Mouse (Mus musculus) MEL (cell line): Measurements from ENCODE around the gene Ddx25. TPM values are rescaled to one million over a fixed set of nuclear protein-coding genes. Genes with fewer than 3 reads are reported as not detected.

ENCODE experiments used
- DNase-seq: peaks from one replicate; pipeline ENCODE4 v3.0.0; 2011; ENCODE audit warnings: low read depth, low spot score
- H3K27ac ChIP-seq: 2 replicates; pipeline ENCODE4 v1.5.1; 2012; ENCODE audit warnings: low read depth, mild to moderate bottlenecking, control low read depth, low read length, moderate library complexity; ENCODE audit not compliant: control insufficient read depth
- H3K27me3 ChIP-seq, 2 experiments: fragments of 150-350 bp in 1 of 2; sonication (generic) in 1 of 2; 2 replicates each; pipeline ENCODE4 v1.6.1; 2012; ENCODE audit warnings: low read length in 2 of 2, mild to moderate bottlenecking in 2 of 2, improper control_type of control experiment in 1 of 2, moderate library complexity in 1 of 2; ENCODE audit not compliant: insufficient read depth in 2 of 2, control insufficient read depth in 1 of 2
- H3K36me3 ChIP-seq, 2 experiments: 2 replicates each; pipeline ENCODE4 v1.6.1; 2012 to 2014; ENCODE audit warnings: low read length in 2 of 2, improper control_type of control experiment in 1 of 2, inconsistent platforms in 1 of 2, mild to moderate bottlenecking in 1 of 2; ENCODE audit not compliant: insufficient read depth in 2 of 2, control insufficient read depth in 1 of 2
- H3K4me1 ChIP-seq, 2 experiments: fragments of 150-350 bp in 1 of 2; sonication (generic) in 1 of 2; 2 replicates each; pipeline ENCODE4 v1.6.1; 2012; ENCODE audit warnings: low read length in 2 of 2, improper control_type of control experiment in 1 of 2, mild to moderate bottlenecking in 1 of 2; ENCODE audit not compliant: insufficient read depth in 2 of 2, control insufficient read depth in 1 of 2
- H3K4me3 ChIP-seq, 2 experiments: fragments of 150-350 bp in 1 of 2; sonication (generic) in 1 of 2; 2 replicates each; pipeline ENCODE4 v1.5.1; 2012; ENCODE audit warnings: low read depth in 2 of 2, low read length in 2 of 2, mild to moderate bottlenecking in 2 of 2, moderate library complexity in 2 of 2, control low read depth in 1 of 2, improper control_type of control experiment in 1 of 2; ENCODE audit not compliant: control insufficient read depth in 1 of 2, insufficient read depth in 1 of 2
- H3K79me2 ChIP-seq: 2 replicates; pipeline ENCODE4 v1.6.1; 2012; ENCODE audit warnings: mild to moderate bottlenecking, low read length, moderate library complexity; ENCODE audit not compliant: control insufficient read depth, poor library complexity, insufficient read depth
- H3K9ac ChIP-seq: 2 replicates; pipeline ENCODE4 v1.6.1; 2012; ENCODE audit warnings: low read depth, mild to moderate bottlenecking, control low read depth, low read length, moderate library complexity; ENCODE audit not compliant: control insufficient read depth, poor library complexity, severe bottlenecking
- H3K9me3 ChIP-seq: fragments of 150-350 bp; sonication (generic); replicated peaks from 2 replicates; pipeline ENCODE4 v1.6.1; 2012; ENCODE audit warnings: mild to moderate bottlenecking, low read length, improper control_type of control experiment, moderate library complexity; ENCODE audit not compliant: insufficient read depth
- CHD2 ChIP-seq: IDR thresholded peaks from 2 replicates; pipeline ENCODE4 v1.6.1; 2011; ENCODE audit warnings: low read length, improper control_type of control experiment
- CTCF ChIP-seq, 3 experiments: IDR thresholded peaks in 2 of 3; conservative IDR thresholded peaks in 1 of 3; 2 replicates each; pipeline ENCODE4 v1.5.1; 2011 to 2012; ENCODE audit warnings: low read length in 3 of 3, low read depth in 2 of 3, mild to moderate bottlenecking in 2 of 3, improper control_type of control experiment in 1 of 3, inconsistent platforms in 1 of 3, mixed read lengths in 1 of 3, moderate library complexity in 1 of 3; ENCODE audit not compliant: control insufficient read depth in 1 of 3, insufficient read depth in 1 of 3, poor library complexity in 1 of 3, severe bottlenecking in 1 of 3
- E2F4 ChIP-seq: IDR thresholded peaks from 2 replicates; pipeline ENCODE4 v1.6.1; 2011; ENCODE audit warnings: low read depth, low read length, improper control_type of control experiment, borderline replicate concordance
- EP300 ChIP-seq, 2 experiments: IDR thresholded peaks; 2 replicates each; pipeline ENCODE4 v1.6.1; 2011; ENCODE audit warnings: improper control_type of control experiment in 2 of 2, low read length in 2 of 2, low read depth in 1 of 2, mild to moderate bottlenecking in 1 of 2
- ETS1 ChIP-seq: IDR thresholded peaks from 2 replicates; pipeline ENCODE4 v1.6.1; 2012; ENCODE audit warnings: low read depth, mild to moderate bottlenecking, inconsistent platforms, low read length, improper control_type of control experiment, moderate library complexity
- GATA1 ChIP-seq: IDR thresholded peaks from 2 replicates; pipeline ENCODE4 v1.6.1; 2011; ENCODE audit warnings: low read depth, low read length, improper control_type of control experiment
- HCFC1 ChIP-seq: IDR thresholded peaks from 2 replicates; pipeline ENCODE4 v1.6.1; 2012; ENCODE audit warnings: low read depth, mild to moderate bottlenecking, inconsistent platforms, low read length, improper control_type of control experiment, moderate library complexity
- JUND ChIP-seq: IDR thresholded peaks from 2 replicates; pipeline ENCODE4 v1.6.1; 2011; ENCODE audit warnings: low read depth, mild to moderate bottlenecking, improper control_type of control experiment, low read length
- KAT2A ChIP-seq: conservative IDR thresholded peaks from 2 replicates; pipeline ENCODE4 v1.6.1; 2012; ENCODE audit warnings: low read depth, low read length, improper control_type of control experiment, inconsistent platforms
- MAFK ChIP-seq: IDR thresholded peaks from 2 replicates; pipeline ENCODE4 v1.6.1; 2011; ENCODE audit warnings: low read depth, mild to moderate bottlenecking, low read length, improper control_type of control experiment, borderline replicate concordance
- MAZ ChIP-seq: IDR thresholded peaks from 2 replicates; pipeline ENCODE4 v1.6.1; 2012; ENCODE audit warnings: low read depth, mild to moderate bottlenecking, inconsistent platforms, low read length, improper control_type of control experiment
- MYB ChIP-seq: IDR thresholded peaks from 2 replicates; pipeline ENCODE4 v1.6.1; 2011; ENCODE audit warnings: mild to moderate bottlenecking, low read depth, low read length, improper control_type of control experiment
- MYC ChIP-seq: IDR thresholded peaks from 2 replicates; pipeline ENCODE4 v1.6.1; 2011; ENCODE audit warnings: low read depth, mild to moderate bottlenecking, low read length, improper control_type of control experiment, moderate library complexity
- NELFE ChIP-seq: IDR thresholded peaks from 2 replicates; pipeline ENCODE4 v1.6.1; 2011; ENCODE audit warnings: low read depth, low read length, improper control_type of control experiment
- NRF1 ChIP-seq: IDR thresholded peaks from 2 replicates; pipeline ENCODE4 v1.6.1; 2014; ENCODE audit warnings: low read depth, mild to moderate bottlenecking, inconsistent platforms, low read length, improper control_type of control experiment, moderate library complexity; ENCODE audit not compliant: poor library complexity, insufficient read depth, severe bottlenecking
- POLR2AphosphoS2 ChIP-seq: IDR thresholded peaks from 2 replicates; pipeline ENCODE4 v1.6.1; 2011; ENCODE audit warnings: low read length, improper control_type of control experiment
- POLR2AphosphoS5 ChIP-seq: IDR thresholded peaks from 2 replicates; pipeline ENCODE4 v1.6.1; 2012; ENCODE audit warnings: low read depth, borderline replicate concordance, mild to moderate bottlenecking, inconsistent platforms, low read length, moderate library complexity, mixed read lengths
- SMC3 ChIP-seq: IDR thresholded peaks from 2 replicates; pipeline ENCODE4 v1.6.1; 2011; ENCODE audit warnings: low read depth, low read length, improper control_type of control experiment
- TAL1 ChIP-seq: IDR thresholded peaks from 2 replicates; pipeline ENCODE4 v1.6.1; 2012; ENCODE audit warnings: mild to moderate bottlenecking, inconsistent platforms, low read length, moderate library complexity, mixed read lengths
- TBP ChIP-seq: IDR thresholded peaks from 2 replicates; pipeline ENCODE4 v1.8.0; 2011; ENCODE audit warnings: low read depth, low read length, improper control_type of control experiment
- TCF12 ChIP-seq: IDR thresholded peaks from 2 replicates; pipeline ENCODE4 v1.6.1; 2014; ENCODE audit warnings: low read depth, mild to moderate bottlenecking, inconsistent platforms, low read length, improper control_type of control experiment, moderate library complexity
- UBTF ChIP-seq: IDR thresholded peaks from 2 replicates; pipeline ENCODE4 v1.6.1; 2012; ENCODE audit warnings: low read depth, mild to moderate bottlenecking, inconsistent platforms, low read length, improper control_type of control experiment, moderate library complexity, borderline replicate concordance; ENCODE audit not compliant: insufficient read depth
- USF1 ChIP-seq: IDR thresholded peaks from 2 replicates; pipeline ENCODE4 v1.6.1; 2014; ENCODE audit warnings: low read depth, mild to moderate bottlenecking, inconsistent platforms, low read length, improper control_type of control experiment, moderate library complexity
- ZKSCAN1 ChIP-seq: IDR thresholded peaks from 2 replicates; pipeline ENCODE4 v1.6.1; 2012; ENCODE audit warnings: low read depth, mild to moderate bottlenecking, inconsistent platforms, low read length, improper control_type of control experiment, moderate library complexity
- ZMIZ1 ChIP-seq: IDR thresholded peaks from 2 replicates; pipeline ENCODE4 v1.6.1; 2012; ENCODE audit warnings: low read depth, mild to moderate bottlenecking, inconsistent platforms, low read length, improper control_type of control experiment, moderate library complexity
- ZNF384 ChIP-seq: IDR thresholded peaks from 2 replicates; pipeline ENCODE4 v1.6.1; 2012; ENCODE audit warnings: low read depth, mild to moderate bottlenecking, inconsistent platforms, low read length, improper control_type of control experiment
- polyA plus RNA-seq, 2 experiments: library from polyadenylated mRNA; stranded (reverse) in 1 of 2; unstranded in 1 of 2; fragments of >175 nt in 1 of 2; fragments of >200 nt in 1 of 2; gene quantifications; 2 replicates each; pipeline versions ENCODE4 v1.2.1 to v1.2.4; 2012; ENCODE audit warnings: low replicate concordance in 2 of 2, low read depth in 1 of 2; ENCODE audit not compliant: insufficient read length in 2 of 2, insufficient read depth in 1 of 2, missing spikeins in 1 of 2
- total RNA-seq: library from RNA; depleted of rRNA; stranded (reverse); fragments of 300-350 nt; gene quantifications from 2 replicates; pipeline ENCODE4 v1.2.3, GENCODE M21; 2012

Ddx25 gene
- total and polyA plus RNA-seq, 3 experiments: 0.35 TPM; not detected in 1

DNA sequence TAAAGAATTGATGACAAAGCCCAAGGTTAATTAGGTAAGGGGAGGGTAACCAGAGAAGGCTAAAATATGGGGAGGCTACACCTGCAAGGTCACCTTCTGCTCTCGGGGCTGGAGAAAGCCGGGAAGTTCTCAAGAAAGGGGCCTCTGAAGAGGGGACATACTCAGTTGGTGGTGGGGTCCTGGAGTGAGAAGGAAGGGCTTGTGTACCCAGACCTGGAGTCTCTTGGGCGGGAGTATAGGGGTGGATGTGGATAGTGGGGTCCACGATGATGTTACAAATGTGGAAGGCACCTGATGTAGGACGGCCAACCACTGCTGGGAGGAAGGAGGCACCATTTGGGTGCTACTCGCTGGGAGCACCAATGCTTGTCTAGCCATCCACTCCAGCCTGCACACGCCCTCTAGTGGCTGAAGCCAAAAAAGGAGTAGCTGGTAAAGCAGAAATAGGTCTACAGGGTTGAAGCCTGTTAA, 34.4 kb downstream of the Ddx25 start (continued):
- TF ChIP-seq TAL1 (no peak), NELFE (no peak)
- TF ChIP-seq, all 39 proteins: peak for 4

DNA sequence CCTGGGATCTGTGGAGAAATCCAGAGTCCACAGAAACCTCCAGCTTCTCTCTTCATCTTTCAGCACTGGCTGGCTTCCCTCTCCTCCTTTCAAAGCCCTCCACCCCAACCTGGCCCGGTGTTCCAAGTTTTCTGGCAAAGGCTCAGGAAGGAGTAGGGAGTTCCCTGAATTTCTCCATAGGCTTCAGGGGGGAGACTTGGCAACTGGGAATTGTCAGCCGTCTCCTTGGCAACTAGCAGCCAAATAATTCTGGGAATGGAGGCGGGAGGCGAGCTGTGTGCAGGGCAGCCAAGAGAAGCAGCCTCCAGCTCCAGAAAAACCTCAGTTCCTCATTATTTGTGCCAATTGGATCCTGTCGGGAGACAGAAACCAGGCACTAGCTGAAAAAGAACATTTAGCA, 34.8 kb downstream of the Ddx25 start:
- DNase-seq: no peak
- peaks cover 3 to 4% of the 10 kb centered on the region in 2 experiments; a peak in 3 of 4 replicates for H3K27me3 ChIP-seq
- H3K27ac ChIP-seq: no peak overlapping the region
- TF ChIP-seq EP300 (IDR thresholded peaks at IDR 0.05; ENCODE audit: low read depth in 1 of 2, low read length in 2 of 2) (no peak), MYC (no peak), MAZ (no peak), NELFE (no peak), USF1 (no peak), CTCF (IDR thresholded peaks at IDR 0.05 in 2 of 3, conservative IDR thresholded peaks at IDR 0.05 in 1 of 3; ENCODE audit: control insufficient read depth in 1 of 3, insufficient read depth in 1 of 3, low read depth in 2 of 3, low read length in 3 of 3, poor library complexity in 1 of 3, severe bottlenecking in 1 of 3) (no peak), POLR2AphosphoS2 (no peak), NRF1 (no peak), JUND (no peak), UBTF (no peak), ZKSCAN1 (no peak), ETS1 (no peak), ZNF384 (no peak), ZMIZ1 (no peak), TCF12 (no peak), MAFK (no peak), TAL1 (no peak)
- H3K4me3 ChIP-seq: no peak overlapping the region
- no peak overlapping the region for H3K9ac ChIP-seq
- H3K4me1 ChIP-seq: no peaks in the 10 kb centered on the region
- H3K36me3 ChIP-seq: no peaks in the 10 kb centered on the region
- no peaks in the 10 kb centered on the region for H3K79me2 ChIP-seq
- H3K9me3 ChIP-seq: no peaks in the 10 kb centered on the region

DNA sequence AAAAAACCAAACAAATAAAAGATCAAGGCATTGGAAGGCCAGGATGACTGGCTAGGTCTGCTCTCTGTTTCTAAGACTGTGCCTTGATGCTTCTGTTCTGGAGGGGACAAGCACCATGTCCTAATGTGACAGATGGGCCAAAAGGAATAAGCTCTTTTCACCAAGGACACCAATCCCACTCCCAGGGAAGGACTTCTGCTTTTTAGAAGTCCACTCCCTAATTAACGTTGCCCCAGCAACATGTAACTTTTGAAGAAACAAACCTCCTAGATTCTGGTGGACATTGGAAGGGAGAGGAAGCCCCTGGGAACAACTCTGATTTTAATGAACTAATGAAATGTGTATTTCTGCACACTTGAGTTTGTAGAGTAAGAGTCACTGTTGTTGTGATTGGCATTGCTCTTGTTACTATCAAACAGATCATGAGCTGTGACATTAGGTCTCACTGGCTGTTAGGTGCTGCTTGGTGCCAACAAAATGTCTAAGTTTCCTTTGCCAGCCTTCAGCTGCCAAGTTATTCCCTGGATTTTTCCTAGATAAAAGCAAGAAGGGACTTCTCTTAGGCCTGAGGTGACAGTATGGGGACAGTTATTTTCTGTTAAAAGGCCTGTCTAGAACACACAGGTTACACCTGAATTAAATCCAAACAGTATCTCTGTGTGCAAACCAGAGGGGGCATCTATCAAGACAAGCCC, 35.4 kb downstream of the Ddx25 start:
- H3K27ac ChIP-seq: no peak overlapping the region
- TF ChIP-seq TAL1: no peak
- TF ChIP-seq GATA1: no peak
- no peak for TF ChIP-seq ZKSCAN1
- TF ChIP-seq HCFC1: no peak
- TF ChIP-seq POLR2AphosphoS5: no peak
- no peak for TF ChIP-seq NELFE
- TF ChIP-seq TBP: no peak
- TF ChIP-seq ETS1: no peak
- no peak for TF ChIP-seq JUND
- TF ChIP-seq ZNF384: no peak
- TF ChIP-seq CHD2: no peak
- no peak for TF ChIP-seq MAFK
- TF ChIP-seq CTCF (IDR thresholded peaks at IDR 0.05 in 2 of 3, conservative IDR thresholded peaks at IDR 0.05 in 1 of 3; ENCODE audit: control insufficient read depth in 1 of 3, insufficient read depth in 1 of 3, low read depth in 2 of 3, low read length in 3 of 3, poor library complexity in 1 of 3, severe bottlenecking in 1 of 3): no peak
- no peak for TF ChIP-seq SMC3
- no peak for TF ChIP-seq NRF1
- no peak for TF ChIP-seq MYB
- TF ChIP-seq KAT2A: no peak
- no peak for TF ChIP-seq POLR2AphosphoS2
- no peak for TF ChIP-seq E2F4
- H3K9ac ChIP-seq: no peak overlapping the region
- no peak for DNase-seq
- no peak overlapping the region for H3K4me3 ChIP-seq
- no peaks in the 10 kb centered on the region for H3K4me1 ChIP-seq
- peaks cover 3 to 4% of the 10 kb centered on the region in 2 experiments; a peak in 3 of 4 replicates for H3K27me3 ChIP-seq
- H3K79me2 ChIP-seq: no peaks in the 10 kb centered on the region
- no peaks in the 10 kb centered on the region for H3K36me3 ChIP-seq
- H3K9me3 ChIP-seq: no peaks in the 10 kb centered on the region
